Mouse (Mus musculus): ENCODE data around the gene Tmco3. TPM values are rescaled to one million over a fixed set of nuclear protein-coding genes. Genes with fewer than 3 reads are reported as not detected.

The Tmco3 gene
- 10 to 100 TPM; 27.4 to 28.2 TPM for total RNA-seq (2021)
- long read RNA-seq, experiment 1, full-length matches to known transcripts: 15 of 41 reads
- long read RNA-seq, experiment 1, partial matches to known transcripts: 1 of 41 reads
- long read RNA-seq, experiment 1, other reads (novel, unspliced or antisense): 25 of 41 reads
- long read RNA-seq, experiment 2, full-length matches to known transcripts: 5 of 16 reads
- long read RNA-seq, experiment 2, partial matches to known transcripts: 0 of 16 reads
- long read RNA-seq, experiment 2, other reads (novel, unspliced or antisense): 11 of 16 reads

- peak; percentile 96 to 97 for DNase-seq
Measured at GRCm38 (mm10) chr8:13287692-13288623, at the start of gene Tmco3, which contains the start of gene Dcun1d2. Gene Tmco3, plus strand, starts transcription at chr8:13288190. Gene Dcun1d2, minus strand, starts transcription at chr8:13288131.

GRCm38 (mm10) chr8:13240055-13240454 is 47.9 kb upstream of the Tmco3 start:
- DNase-seq: no peak

DNA sequence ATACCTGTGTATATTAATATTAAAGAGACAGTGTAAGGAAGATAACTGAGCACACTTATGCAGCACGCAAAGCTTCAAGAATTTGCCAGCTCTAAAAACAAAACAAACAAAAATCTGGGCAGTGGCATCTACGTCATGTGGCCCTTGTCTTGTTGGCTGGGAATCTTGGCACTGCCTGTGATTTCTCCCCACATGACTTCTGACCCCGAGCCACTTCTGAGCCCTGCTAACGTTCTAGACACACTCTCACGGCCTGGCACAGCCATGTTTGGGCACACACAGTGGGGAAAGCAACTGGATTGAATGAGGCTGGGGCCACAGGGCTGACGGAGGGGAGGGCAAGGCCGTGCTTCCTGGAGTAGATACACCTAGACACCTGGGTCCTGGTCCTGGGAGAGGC is 47.3 kb upstream of the Tmco3 start:
- DNase-seq: peak; percentile 74 to 76

DNA sequence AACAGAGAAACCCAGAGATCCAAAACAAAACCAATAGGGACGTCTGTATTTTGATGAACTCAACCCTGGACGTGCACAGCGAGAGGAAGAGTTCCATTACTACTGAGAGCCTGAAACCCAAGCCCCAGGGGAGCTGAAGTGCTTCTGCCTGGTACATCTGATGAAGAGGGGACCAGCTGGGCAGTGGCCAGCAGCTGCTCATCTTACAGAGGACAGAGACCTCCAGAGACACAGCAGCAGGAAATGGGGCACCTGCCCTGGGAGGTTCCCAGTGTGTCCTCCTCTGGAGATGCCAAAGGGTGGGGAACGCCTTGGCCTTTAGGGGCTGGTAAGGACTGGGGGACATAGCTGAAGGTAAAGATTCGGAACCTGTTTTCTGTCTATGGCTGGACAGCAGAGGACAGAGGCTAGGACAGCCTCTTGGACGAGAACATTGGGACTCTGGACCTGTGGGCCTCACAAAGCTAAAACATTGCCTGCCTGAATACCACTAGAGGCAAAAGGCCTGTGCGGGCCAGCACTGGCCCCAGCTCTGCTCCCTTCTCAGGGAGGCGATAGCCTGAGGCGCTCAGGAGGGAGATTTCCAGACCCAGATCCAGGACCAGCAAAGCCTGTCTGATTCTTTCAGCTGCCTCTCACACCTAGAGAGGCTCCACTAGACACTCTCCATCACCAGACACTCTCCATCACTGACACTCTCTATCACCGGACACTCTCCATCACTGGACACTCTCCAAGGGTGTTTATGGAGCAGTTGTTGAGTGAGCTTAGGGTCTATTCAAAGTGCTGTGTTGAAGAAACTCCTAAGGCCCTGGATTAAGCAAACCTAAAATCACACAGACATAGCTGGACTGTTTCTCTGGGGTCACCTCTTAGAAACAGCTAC is 44.8 kb upstream of the Tmco3 start:
- no peak for DNase-seq

DNA sequence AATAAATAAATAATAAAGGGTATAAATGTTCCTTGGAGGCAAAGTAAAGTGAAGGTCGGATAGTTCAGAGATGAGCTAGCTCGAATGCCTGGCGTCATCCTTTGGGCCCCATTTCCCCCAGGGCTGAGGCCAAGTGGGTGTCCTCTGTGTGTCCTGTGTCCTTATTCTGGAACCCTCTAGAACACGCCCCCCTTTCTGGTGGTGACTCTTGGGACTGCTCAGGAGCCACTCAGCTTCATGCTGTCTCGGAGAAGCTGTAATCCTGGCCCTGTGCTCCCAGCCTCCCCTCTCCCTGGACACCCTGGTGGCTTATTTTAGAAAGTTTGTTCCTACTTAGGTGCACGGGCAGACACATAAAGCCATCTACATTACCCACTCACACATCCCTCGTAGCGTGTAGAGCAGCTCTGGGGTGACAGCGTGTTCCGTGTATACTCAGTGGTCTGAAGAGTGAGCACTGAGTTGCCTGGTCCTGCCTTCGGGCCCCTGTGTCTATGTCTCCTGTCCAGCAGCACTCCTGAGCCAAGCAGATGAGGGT is 43.6 kb upstream of the Tmco3 start:
- DNase-seq: peak; percentile 52 to 64

DNA sequence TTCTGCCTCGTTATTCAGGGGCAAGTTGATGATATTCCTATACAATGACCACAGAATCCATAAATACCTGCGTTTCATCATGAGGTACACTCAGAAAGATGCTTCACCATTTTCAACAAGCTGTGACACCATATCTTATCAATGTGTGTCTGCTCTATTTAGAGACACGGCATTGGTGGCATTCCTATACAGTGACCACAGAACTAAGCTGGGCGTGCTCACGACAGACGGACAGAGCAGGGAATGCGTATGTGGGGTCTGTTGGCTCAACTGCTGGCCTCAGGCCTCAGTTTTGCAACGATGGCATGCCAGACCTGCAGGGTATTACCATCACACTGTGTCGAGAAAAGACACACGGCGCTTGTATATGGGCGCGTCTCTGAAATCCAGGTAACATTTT is 35.2 kb upstream of the Tmco3 start:
- peak; percentile 59 to 78 for DNase-seq

- DNase-seq: no peak
Measured at GRCm38 (mm10) chr8:13253413-13253812, 34.6 kb upstream of the Tmco3 start.

DNA sequence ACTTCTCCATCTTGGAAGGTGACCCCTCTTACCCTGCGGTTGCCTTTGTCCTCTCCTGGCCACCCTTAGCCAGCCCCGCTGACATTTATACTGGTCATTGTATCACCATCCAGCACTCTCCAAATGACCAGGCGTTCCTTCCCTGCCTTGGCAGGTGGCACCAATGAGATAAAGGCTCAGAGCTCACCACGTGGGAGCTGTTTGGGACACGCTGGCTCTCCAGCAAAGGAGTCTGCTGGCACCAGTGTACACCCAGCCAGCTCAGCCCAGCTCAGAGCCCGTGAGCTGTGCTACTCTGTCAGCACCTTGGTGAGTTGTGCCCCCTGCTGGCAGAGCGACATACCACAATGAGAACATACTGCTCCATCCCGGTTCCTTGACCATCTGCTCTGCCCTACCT is 34.0 kb upstream of the Tmco3 start, which contains the start of gene Adprhl1:
Adprhl1 (minus strand) TSS at position 144 of the 400 bp plus-strand sequence.
- DNase-seq: peak; percentile 79 to 88

GRCm38 (mm10) chr8:13263376-13263775 is 24.6 kb upstream of the Tmco3 start:
- DNase-seq: no peak

- no peak for DNase-seq
Measured at GRCm38 (mm10) chr8:13267566-13267965, 20.4 kb upstream of the Tmco3 start.

DNA sequence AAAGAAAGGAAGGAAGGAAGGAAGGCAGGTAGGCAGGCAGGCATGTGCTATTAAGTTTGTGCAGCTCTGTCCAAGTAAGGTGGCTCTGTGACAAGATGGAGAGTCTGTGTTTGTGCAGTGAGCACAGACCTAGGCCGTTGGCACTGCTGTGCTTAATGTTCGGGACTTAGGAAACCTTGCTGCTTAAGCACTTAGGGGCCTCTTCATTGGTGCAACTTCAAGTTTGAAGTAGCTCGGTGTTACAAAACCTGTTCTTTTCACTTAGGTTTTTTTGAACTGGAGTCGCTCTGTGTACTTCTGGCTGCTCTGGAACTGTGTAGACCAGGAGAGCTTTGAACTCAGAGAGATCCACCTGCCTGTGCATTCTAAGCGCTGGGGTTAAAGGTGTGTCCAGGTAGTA is 15.2 kb upstream of the Tmco3 start:
- DNase-seq: no peak

GRCm38 (mm10) chr8:13276941-13277447 is 11.0 kb upstream of the Tmco3 start:
- no peak for DNase-seq

- no peak for DNase-seq
Measured at GRCm38 (mm10) chr8:13283200-13283599, 4.8 kb upstream of the Tmco3 start.

DNA sequence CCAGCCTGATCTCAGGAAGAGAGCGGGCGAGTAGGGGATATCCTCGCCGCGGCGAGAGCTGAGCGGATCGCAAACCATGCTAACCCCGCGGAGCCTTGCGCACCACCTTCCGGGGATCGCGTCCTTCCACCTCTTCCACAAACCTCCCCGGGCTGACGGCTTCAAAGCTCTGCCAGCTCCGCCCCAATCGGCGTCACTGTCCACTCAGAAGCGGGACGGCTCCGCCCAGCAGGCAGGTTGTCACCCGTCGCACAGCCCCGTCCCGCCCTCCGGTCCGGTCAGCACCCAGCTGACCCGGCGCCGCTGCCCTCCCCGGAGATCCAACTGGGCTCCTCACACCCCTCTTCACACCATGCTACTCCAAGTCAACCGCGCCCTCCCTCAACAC is 692 bp upstream of the Tmco3 start:
- peak; percentile 90 to 95 for DNase-seq

DNA sequence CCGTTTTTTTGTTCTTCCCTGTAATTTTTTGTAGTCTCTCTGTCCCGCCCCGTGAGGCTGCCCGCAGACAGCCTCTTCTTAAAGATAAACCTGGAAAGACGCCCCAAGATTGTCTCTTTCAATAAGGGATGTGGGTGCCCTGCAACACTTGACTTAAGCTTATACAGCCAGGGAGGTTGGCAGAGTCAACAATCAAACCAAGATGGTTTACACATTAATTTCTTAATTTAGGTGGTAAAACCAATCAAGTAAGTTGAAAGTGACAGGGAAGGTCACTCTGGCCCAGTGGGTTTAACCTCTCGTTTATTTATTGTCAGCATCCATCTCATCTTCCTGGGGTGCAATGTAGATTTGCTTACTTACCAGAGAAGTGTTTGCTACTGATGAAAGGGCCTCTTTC is 656 bp downstream of the Tmco3 start:
- DNase-seq: no peak

GRCm38 (mm10) chr8:13292364-13292763 is 4.4 kb downstream of the Tmco3 start:
- DNase-seq: peak; percentile 71 to 84

- DNase-seq: no peak
Measured at GRCm38 (mm10) chr8:13293677-13294470, 5.9 kb downstream of the Tmco3 start.

GRCm38 (mm10) chr8:13299571-13299970 is 11.6 kb downstream of the Tmco3 start:
- no peak for DNase-seq

GRCm38 (mm10) chr8:13301036-13301435 is 13.0 kb downstream of the Tmco3 start:
- no peak for DNase-seq

DNA sequence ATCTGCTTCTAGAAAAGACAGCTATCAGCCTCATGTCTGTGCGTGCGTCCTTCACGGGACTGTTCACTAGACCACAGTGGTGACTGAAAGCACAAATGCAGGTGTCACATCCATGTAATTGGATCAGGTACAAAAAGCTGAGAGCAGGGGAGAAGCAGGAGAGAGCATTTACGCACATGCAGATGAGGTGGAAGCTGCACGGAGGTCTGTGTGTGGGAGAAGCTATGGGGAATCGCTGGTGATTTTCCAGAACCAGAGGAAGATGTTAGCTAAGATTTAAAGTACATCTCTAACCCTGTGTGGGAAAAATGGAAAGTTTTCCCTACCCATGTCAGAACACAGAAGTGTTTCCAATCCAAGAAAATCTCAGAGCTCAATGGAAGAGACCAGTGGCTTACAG is 17.5 kb downstream of the Tmco3 start:
- no peak for DNase-seq

GRCm38 (mm10) chr8:13305884-13306283 is 17.9 kb downstream of the Tmco3 start:
- no peak for DNase-seq

All from heart, adult 18-20 months (tissue).